Mouse (Mus musculus): ENCODE results near the gene Lce3f. TPM values are rescaled to one million over a fixed set of nuclear protein-coding genes. Genes with fewer than 3 reads are reported as not detected.
A peak's percentile ranks its signal among the peaks of the same experiment; 100 is the strongest.

The Lce3f gene
- polyA plus RNA-seq, 1 experiment from 2014 or later: not detected

- WGBS (ENCODE audit: insufficient replicate concordance): 40% methylated on average over 5 of the region's 5 CpGs
- H3K36me3 ChIP-seq (ENCODE audit: control insufficient read depth, insufficient read depth, low read length): no peaks in the 10 kb centered on the region
- peak overlapping the region; percentile 50 for H3K4me3 ChIP-seq (ENCODE audit: low read depth, low read length)
- no peaks in the 10 kb centered on the region for H3K4me1 ChIP-seq (ENCODE audit: control insufficient read depth, insufficient read depth, low read length)
- no peaks in the 10 kb centered on the region; the same call in 1 of the 2 replicates for H3K27me3 ChIP-seq (ENCODE audit: control insufficient read depth, insufficient read depth, low read length)
- peak overlapping the region; percentile 77 for H3K4me2 ChIP-seq
- H3K27ac ChIP-seq (ENCODE audit: low read depth, low read length): no peak overlapping the region
- H3K9ac ChIP-seq (ENCODE audit: low read depth, low read length): peak overlapping the region; percentile 52; the same call in 1 of the 2 replicates
- H3K9me3 ChIP-seq (replicated peaks; ENCODE audit: control insufficient read depth, low read length): no peaks in the 10 kb centered on the region
- no peak for ATAC-seq (replicated peaks; ENCODE audit: insufficient number of reproducible peaks, low FRiP score, low TSS enrichment)
Measured at GRCm38 (mm10) chr3:93014871-93015270, 22.8 kb downstream of the Lce3f start.

DNA sequence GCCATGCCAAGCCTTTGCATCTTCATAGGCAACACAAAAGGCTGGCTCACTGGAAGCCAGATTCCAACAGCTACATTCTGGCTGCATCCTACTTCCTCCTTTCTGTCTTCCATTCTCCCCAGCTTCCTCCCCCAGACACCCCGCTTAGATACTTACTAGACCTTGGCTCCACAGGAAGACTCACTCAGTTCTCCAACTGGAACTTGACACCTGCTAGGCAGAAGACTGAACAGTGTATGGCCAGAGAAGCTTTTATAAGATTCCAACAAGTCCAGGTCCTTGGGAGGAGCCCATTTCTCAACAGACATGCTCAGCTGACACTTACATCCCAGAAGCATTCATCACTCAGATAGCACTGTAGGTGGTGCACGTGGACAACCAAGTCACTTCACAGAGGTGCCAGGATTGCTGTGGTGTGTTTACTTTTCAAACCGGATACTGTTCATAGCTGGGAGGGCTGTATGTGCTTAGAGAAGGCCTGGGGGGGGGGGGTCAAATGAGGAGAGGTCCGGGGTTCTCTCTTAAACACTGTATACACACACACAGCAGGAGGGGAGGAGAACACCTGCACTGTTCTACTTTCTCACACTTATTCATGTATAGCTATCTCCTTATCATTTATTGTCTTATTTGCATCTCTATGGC is 23.6 kb downstream of the Lce3f start, which contains the start of gene Crct1:
Gene Crct1 (minus strand): TSS at position 228 of the 645 bp plus-strand sequence.
- Histone ChIP-seq H3K27me3 (ENCODE audit: control insufficient read depth, insufficient read depth, low read length) (no peaks in the 10 kb centered on the region; the same call in 1 of the 2 replicates), H3K27ac (ENCODE audit: low read depth, low read length) (no peak within 1 kb of the TSS), H3K4me3 (ENCODE audit: low read depth, low read length) (peak within 1 kb of the TSS; percentile 50), H3K4me1 (ENCODE audit: control insufficient read depth, insufficient read depth, low read length) (no peaks in the 10 kb centered on the region), H3K4me2 (peak within 1 kb of the TSS; percentile 77), H3K9me3 (replicated peaks; ENCODE audit: control insufficient read depth, low read length) (no peaks in the 10 kb centered on the region), H3K9ac (ENCODE audit: low read depth, low read length) (peak within 1 kb of the TSS; percentile 52), H3K36me3 (ENCODE audit: control insufficient read depth, insufficient read depth, low read length) (no peaks in the 10 kb centered on the region)
- ATAC-seq (replicated peaks; ENCODE audit: insufficient number of reproducible peaks, low FRiP score, low TSS enrichment): no peak
- WGBS (ENCODE audit: insufficient replicate concordance): 40% methylated on average over 4 of the region's 4 CpGs

DNA sequence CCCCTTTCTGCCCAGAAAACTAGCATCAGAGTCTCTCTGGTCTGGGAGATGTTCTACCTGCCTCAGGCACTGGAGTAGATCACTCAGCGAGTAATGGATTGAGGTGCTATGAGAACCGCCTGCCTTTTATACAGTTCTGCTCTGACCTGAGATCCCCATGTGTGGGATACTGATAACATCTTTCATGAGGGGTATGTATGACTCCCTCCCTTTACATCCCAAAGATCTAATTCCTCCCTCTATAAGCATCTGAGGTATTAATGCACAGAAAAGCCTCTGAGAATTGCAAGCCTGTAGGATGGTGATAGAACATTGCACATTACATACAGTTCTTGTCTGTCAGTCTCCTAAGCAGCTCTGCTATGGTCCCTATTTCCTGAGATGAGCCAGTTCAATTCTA is 26.9 kb downstream of the Lce3f start, which contains the start of gene Lce1m:
Gene Lce1m (minus strand): TSS at position 101 of the 400 bp plus-strand sequence.
- Histone ChIP-seq H3K4me3 (ENCODE audit: low read depth, low read length) (no peak within 1 kb of the TSS), H3K4me1 (ENCODE audit: control insufficient read depth, insufficient read depth, low read length) (no peaks in the 10 kb centered on the region), H3K9me3 (replicated peaks; ENCODE audit: control insufficient read depth, low read length) (no peaks in the 10 kb centered on the region), H3K36me3 (ENCODE audit: control insufficient read depth, insufficient read depth, low read length) (no peaks in the 10 kb centered on the region), H3K27ac (ENCODE audit: low read depth, low read length) (no peak within 1 kb of the TSS), H3K9ac (ENCODE audit: low read depth, low read length) (no peak within 1 kb of the TSS), H3K4me2 (no peak within 1 kb of the TSS), H3K27me3 (ENCODE audit: control insufficient read depth, insufficient read depth, low read length) (no peaks in the 10 kb centered on the region; the same call in 1 of the 2 replicates)
- no peak for ATAC-seq (replicated peaks; ENCODE audit: insufficient number of reproducible peaks, low FRiP score, low TSS enrichment)
- 78% methylated on average over 2 of the region's 2 CpGs for WGBS (ENCODE audit: insufficient replicate concordance)

GRCm38 (mm10) chr3:93021171-93021570 is 29.1 kb downstream of the Lce3f start:
- no peaks in the 10 kb centered on the region for H3K36me3 ChIP-seq (ENCODE audit: control insufficient read depth, insufficient read depth, low read length)
- ATAC-seq (replicated peaks; ENCODE audit: insufficient number of reproducible peaks, low FRiP score, low TSS enrichment): no peak
- no peak overlapping the region for H3K4me3 ChIP-seq (ENCODE audit: low read depth, low read length)
- H3K4me1 ChIP-seq (ENCODE audit: control insufficient read depth, insufficient read depth, low read length): no peaks in the 10 kb centered on the region
- H3K27me3 ChIP-seq (ENCODE audit: control insufficient read depth, insufficient read depth, low read length): no peaks in the 10 kb centered on the region; the same call in 1 of the 2 replicates
- H3K27ac ChIP-seq (ENCODE audit: low read depth, low read length): no peak overlapping the region
- H3K4me2 ChIP-seq: no peak overlapping the region
- H3K9me3 ChIP-seq (replicated peaks; ENCODE audit: control insufficient read depth, low read length): no peaks in the 10 kb centered on the region
- no peak overlapping the region for H3K9ac ChIP-seq (ENCODE audit: low read depth, low read length)
- 79% methylated on average over 1 of the region's 1 CpGs for WGBS (ENCODE audit: insufficient replicate concordance)

- 68% methylated on average over 3 of the region's 3 CpGs for whole genome bisulfite sequencing (ENCODE audit: insufficient replicate concordance)
- no peak overlapping the region for H3K4me3 ChIP-seq (ENCODE audit: low read depth, low read length)
- ATAC-seq (replicated peaks; ENCODE audit: insufficient number of reproducible peaks, low FRiP score, low TSS enrichment): no peak
- no peak overlapping the region for H3K9ac ChIP-seq (ENCODE audit: low read depth, low read length)
- no peak overlapping the region for H3K27ac ChIP-seq (ENCODE audit: low read depth, low read length)
- no peaks in the 10 kb centered on the region for H3K4me1 ChIP-seq (ENCODE audit: control insufficient read depth, insufficient read depth, low read length)
- no peaks in the 10 kb centered on the region for H3K9me3 ChIP-seq (replicated peaks; ENCODE audit: control insufficient read depth, low read length)
- H3K36me3 ChIP-seq (ENCODE audit: control insufficient read depth, insufficient read depth, low read length): no peaks in the 10 kb centered on the region
- no peaks in the 10 kb centered on the region; the same call in 1 of the 2 replicates for H3K27me3 ChIP-seq (ENCODE audit: control insufficient read depth, insufficient read depth, low read length)
- H3K4me2 ChIP-seq: no peak overlapping the region
Measured at GRCm38 (mm10) chr3:93023411-93024184, 31.6 kb downstream of the Lce3f start.

GRCm38 (mm10) chr3:93025486-93025885 is 33.5 kb downstream of the Lce3f start:
- 36% methylated on average over 2 of the region's 2 CpGs for WGBS (ENCODE audit: insufficient replicate concordance)
- Histone ChIP-seq H3K27me3 (ENCODE audit: control insufficient read depth, insufficient read depth, low read length) (no peaks in the 10 kb centered on the region), H3K9ac (ENCODE audit: low read depth, low read length) (no peak overlapping the region), H3K27ac (ENCODE audit: low read depth, low read length) (no peak overlapping the region), H3K4me3 (ENCODE audit: low read depth, low read length) (no peak overlapping the region), H3K9me3 (replicated peaks; ENCODE audit: control insufficient read depth, low read length) (no peaks in the 10 kb centered on the region), H3K36me3 (ENCODE audit: control insufficient read depth, insufficient read depth, low read length) (no peaks in the 10 kb centered on the region), H3K4me1 (ENCODE audit: control insufficient read depth, insufficient read depth, low read length) (no peaks in the 10 kb centered on the region), H3K4me2 (no peak overlapping the region)
- no peak for ATAC-seq (replicated peaks; ENCODE audit: insufficient number of reproducible peaks, low FRiP score, low TSS enrichment)

DNA sequence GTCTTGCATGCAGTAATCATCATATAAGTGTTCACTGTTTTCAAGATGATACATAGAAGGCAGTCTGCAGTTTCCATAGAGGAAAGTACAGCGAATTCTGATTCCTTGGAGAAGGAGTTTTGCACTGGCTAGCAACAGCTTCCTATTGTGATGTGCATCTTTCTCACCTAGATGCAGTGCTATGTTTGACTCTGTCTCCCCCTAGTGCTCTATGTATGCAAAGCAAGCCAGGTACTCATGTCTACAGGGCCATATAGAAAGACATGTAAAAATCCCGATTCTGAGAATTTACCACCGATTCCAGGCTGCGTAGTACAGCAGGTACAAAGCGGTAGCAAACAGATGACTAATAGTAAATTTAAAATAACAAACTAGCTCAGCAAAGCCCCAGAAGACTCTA is 39.4 kb downstream of the Lce3f start:
- Histone ChIP-seq H3K9me3 (replicated peaks; ENCODE audit: control insufficient read depth, low read length) (no peaks in the 10 kb centered on the region), H3K27ac (ENCODE audit: low read depth, low read length) (no peak overlapping the region), H3K4me3 (ENCODE audit: low read depth, low read length) (no peak overlapping the region), H3K4me1 (ENCODE audit: control insufficient read depth, insufficient read depth, low read length) (no peaks in the 10 kb centered on the region), H3K9ac (ENCODE audit: low read depth, low read length) (no peak overlapping the region), H3K4me2 (no peak overlapping the region), H3K36me3 (ENCODE audit: control insufficient read depth, insufficient read depth, low read length) (no peaks in the 10 kb centered on the region), H3K27me3 (ENCODE audit: control insufficient read depth, insufficient read depth, low read length) (no peaks in the 10 kb centered on the region)
- ATAC-seq (replicated peaks; ENCODE audit: insufficient number of reproducible peaks, low FRiP score, low TSS enrichment): no peak
- WGBS (ENCODE audit: insufficient replicate concordance): 45% methylated on average over 5 of the region's 5 CpGs
